Mouse (Mus musculus): ENCODE measurements at regions not wholly inside any gene's neighbourhood (a gene's known extent, or its start where the extent isn't known, plus 50 kb on each side); places are given as distances from the start of the nearest gene placed in this dataset.

DNA sequence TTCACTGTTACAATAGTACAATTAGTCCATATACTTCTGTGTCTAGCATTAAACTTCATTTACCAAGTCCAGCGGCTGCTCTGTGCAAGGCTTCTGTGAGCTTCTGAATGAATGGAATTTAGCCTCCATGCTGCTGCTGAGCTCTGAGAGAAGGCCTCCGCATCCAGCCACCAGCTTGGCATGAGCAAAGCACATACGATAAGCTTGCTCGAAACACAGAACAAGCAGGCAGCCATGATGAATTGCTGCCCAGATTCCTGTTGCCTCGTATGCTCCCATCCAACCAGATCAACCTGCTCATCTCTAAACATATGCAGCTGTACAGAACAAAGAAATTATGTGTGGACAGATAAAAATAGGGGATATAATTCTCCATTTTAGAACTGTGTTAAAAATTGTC, 140.4 kb upstream of the Tll1 start:
- no peak for ATAC-seq (ENCODE audit: poor library complexity, severe bottlenecking)

DNA sequence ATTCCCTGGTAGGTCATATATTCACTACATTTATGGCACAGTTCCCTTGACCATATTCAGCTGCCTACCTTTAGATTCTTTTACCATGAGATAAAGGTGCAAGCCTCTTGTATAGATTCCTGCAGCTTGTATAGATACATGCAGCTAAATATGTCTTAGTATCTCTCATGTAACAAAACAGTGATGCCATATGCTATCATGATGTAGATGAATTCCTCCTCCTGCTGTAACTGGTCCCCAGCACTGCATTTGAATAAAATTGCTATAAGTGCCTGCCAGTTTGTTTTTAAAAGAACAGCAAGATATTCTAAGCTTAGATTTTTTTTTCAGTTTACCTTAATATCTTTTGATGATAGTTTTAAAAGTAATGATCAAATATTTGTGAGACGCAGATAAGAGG, 138.9 kb upstream of the Tll1 start:
- ATAC-seq (ENCODE audit: poor library complexity, severe bottlenecking), result no peak

DNA sequence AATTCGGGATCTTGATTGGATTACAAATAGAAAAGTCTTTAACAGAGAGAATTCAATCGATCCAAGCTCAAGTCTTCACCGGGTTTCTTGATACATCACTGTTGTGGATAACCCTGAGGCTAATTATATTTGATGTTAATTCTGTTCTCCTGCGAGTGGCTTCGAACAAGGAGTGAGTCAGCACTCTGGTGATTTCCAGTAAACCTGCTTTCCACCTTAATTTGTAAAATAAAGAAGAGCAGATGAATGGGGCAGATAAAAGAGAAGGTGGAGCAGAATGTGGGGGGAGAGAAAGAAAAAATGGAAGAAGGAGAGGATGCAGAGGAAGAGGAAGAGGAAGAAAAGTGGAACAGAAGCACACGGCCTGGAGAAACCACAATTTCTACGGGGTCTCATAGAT, 137.5 kb upstream of the Tll1 start:
- ATAC-seq (ENCODE audit: poor library complexity, severe bottlenecking), result no peak

DNA sequence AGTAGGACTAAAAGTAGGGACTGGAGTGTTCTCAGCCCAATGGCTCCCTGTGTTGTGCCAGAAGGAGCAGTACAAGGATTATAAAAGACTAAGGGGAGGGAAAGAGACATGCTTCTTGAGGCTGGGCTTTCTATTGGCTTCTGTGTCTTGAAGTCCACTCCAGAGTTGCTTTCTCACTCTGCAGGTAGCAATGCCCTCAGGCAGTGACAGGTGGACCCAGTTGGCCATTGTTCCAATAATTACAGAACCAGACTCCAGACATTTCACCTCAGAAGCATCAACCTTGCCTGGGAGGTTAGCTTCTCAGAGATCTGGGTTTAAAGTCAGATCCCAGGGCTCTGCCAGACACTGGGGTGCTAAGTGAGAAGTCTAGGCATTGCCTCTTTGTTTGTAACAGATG, 136.3 kb upstream of the Tll1 start:
- no peak for ATAC-seq (ENCODE audit: poor library complexity, severe bottlenecking)

DNA sequence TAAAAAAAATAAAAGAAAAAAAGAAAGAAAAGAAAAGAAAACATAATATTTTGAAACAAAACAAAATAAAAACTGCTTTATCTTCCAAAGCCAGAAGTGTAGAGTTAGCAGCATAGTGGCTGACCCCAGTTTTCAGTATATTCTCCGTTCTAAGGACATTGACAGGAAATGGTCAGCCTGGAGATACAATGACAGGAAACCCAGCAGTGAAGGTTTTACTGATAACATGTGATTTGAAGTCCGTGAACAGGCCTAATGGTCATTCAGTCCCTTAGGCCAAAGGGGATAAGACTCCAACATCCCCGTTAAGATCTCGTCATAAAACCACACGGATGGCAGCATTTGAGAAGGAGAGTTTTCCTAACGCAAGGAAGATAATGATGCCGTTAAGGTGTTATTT, 131.3 kb upstream of the Tll1 start:
- ATAC-seq (ENCODE audit: poor library complexity, severe bottlenecking), result no peak

DNA sequence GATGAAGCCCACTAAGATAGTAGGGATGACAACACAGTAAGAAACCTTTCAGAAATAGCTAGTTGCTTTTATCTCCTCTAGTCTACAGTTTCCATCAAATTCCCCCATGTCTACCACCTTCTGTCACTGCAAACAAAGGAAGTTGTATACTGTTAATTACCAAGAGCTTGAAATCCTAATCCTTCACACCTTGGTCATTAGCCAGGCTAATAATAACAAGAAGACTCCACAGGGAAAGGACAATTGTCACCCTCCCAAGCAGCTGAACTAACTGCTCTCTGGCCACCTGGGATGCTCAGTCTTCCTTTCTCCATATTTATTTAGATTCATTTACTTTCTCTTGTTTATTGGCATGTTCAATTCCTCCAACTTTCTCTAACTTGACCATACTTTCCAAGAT, 130.5 kb upstream of the Tll1 start:
- ATAC-seq (ENCODE audit: poor library complexity, severe bottlenecking), result no peak

DNA sequence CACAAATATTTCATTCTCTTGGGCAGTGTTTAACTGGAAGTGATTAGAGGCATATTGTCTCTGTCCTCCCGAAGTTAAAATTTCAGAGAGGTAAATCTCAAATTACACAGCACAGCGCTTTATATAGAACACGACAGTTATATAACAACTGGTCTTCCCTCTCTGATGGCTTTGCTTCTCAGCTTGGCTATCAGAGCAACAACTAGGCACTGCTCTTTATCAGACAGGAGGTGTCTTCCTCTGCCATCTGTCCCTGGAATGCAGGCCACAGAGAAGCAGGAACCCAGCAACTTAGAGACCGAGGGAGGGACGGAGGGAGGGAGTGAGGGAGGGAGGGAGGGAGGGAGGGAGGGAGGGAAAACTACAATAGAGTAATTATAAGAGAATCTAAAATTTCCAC, 129.4 kb upstream of the Tll1 start:
- no peak for ATAC-seq (ENCODE audit: poor library complexity, severe bottlenecking)

DNA sequence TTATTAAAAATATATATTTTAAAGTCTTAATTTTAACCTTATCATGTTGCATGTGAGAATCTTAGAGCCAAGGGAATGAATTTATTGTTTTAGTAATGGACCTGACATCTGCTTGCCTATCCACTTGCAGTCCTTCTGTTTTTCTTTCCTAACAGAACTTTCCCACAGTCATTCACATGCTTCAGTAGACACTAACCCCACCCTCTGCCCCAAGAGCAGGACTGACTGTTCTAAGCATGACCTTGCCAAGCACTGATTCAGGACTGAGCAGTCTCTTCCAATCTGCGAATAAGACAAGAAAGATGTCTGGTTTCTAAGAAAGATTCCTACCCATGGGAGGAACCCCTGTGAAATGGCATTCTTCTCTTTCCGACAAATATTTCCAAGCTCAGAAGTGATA, 117.9 kb upstream of the Tll1 start:
- ATAC-seq (ENCODE audit: poor library complexity, severe bottlenecking), result no peak

DNA sequence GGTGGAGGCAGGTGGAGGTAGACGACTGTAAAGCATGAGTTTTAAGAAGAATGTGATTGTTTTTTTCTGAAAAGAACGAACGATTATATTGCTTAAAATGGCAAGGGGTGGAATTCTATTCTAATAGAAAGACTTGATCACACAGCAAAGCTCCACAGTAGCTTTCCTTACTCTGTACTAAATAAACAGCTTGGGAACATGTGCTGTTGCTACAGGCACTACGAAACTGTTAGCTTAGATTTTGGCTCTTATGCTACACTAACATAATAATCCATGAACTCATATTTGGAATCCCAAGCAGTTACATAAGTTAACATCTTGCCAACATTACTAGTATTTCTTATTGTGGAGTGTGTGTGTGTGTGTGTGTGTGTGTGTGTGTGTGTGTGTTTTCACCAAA, 114.3 kb upstream of the Tll1 start:
- no peak for ATAC-seq (ENCODE audit: poor library complexity, severe bottlenecking)

DNA sequence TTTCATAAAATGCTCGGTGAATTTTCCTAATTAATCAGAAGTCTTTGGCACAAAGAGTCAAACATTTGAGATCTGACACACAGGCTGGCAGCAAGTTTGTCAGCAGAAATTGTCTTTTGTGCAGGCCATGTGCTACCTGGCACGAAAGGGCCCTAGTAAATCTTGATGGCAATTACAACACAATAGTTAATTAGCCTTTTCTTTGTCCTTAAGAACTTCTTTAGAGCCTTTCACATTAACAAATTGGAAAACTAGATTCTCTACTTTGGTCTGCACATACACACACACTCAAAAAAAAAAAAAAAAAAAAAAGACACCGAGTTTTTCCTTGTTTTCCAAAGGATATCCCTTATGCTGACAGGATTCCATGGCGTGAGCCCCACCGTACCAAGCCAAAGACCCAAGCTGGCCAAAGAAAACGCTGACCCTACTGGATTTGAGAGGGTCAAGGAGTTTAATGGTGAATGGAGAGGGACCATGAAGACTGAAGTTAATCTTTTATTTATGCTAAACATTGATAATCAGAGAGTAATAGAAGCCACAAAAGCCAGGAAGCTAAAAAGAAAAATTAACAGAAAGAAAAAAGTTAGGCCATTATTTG, 113.2 kb upstream of the Tll1 start:
- no peak for ATAC-seq (ENCODE audit: poor library complexity, severe bottlenecking)

DNA sequence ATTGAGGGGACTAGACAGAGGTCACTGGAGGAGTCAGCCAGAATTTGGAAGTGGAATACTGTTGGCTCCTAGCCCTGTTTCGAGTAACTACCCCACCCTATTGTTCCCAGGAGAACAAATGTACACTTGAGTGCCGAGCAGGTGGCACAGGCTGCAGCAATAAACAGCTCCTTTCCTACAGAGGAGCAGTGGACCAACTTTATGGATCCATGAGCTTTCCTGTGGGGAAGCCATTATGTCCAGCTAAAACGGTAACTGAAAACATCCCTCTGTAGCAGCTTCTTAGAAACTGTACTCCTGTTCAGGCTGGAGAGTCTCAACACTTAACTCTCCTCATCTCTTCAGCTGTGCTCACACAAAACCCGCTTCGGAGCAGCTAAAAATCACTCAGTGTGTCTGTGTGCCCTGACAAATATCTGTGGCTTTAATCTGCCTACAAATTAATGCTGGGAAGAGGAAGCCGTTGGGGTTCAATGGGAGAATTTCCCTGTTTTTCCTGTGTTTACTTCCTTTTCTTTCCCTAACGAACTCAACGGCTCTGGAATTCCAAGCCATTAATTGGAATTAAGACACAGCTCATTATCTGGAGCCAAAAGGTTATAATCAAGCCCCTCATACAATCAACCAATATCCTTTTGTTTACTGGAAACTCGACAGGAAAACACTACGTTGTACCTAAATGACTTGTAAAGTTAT, 112.6 kb upstream of the Tll1 start:
- no peak for ATAC-seq (ENCODE audit: poor library complexity, severe bottlenecking)

DNA sequence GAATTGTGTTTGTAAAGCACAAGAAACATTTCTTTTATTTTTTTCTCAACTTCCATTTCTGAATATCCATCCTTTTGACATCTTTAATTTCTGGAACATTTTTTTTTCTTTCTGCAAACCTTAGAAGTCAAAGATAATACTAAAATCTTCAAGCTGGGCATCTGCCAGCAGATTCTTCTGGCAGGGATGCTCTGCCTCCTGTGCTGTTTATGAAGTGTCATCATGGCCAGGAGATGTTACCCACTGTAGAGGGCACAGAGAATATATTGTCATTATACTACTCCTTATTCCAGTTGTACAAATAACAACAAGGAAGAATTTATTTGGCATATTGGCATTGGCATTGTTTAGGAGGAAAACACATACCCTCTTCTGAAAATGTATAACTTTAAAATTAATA, 111.7 kb upstream of the Tll1 start:
- ATAC-seq (ENCODE audit: poor library complexity, severe bottlenecking), result no peak

DNA sequence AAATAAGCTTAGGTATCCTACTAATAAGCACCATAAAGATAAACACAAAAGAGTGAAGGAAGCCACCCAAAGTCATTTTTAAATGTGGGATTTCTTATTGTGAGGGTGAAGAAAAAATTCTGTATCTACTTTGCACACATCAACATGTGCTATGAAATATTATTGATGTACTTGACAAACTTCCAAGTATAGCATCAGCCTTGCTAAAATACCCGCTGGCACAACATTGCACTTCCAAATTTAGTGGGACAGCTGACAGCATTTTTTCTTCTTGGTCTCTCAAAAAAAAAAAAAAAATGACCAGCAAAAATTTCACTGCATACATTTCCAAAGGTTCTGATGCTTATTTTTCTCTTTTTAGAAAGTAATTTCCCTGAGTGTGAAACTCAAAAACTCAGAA, 101.9 kb upstream of the Tll1 start:
- no peak for ATAC-seq (ENCODE audit: poor library complexity, severe bottlenecking)

DNA sequence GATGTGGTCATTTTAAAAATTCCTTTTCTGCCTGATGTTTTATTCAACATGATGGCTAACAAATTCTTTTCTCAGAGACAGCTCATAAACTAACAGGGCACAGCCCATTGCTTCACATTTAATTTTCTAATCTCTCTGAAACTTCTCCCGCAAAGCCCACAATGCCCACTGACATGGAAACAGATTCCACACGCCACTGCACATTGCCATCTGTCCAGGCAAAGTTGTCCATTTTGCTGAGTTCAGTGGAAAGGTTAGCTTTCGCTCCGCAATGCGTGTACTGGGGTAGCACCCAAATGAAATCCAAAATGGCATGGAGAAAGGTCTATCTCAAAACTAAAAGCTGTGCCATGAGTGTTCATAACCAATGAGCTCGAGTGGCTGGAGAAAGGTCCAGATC, 76.7 kb upstream of the Tll1 start:
- no peak for ATAC-seq (ENCODE audit: poor library complexity, severe bottlenecking)

DNA sequence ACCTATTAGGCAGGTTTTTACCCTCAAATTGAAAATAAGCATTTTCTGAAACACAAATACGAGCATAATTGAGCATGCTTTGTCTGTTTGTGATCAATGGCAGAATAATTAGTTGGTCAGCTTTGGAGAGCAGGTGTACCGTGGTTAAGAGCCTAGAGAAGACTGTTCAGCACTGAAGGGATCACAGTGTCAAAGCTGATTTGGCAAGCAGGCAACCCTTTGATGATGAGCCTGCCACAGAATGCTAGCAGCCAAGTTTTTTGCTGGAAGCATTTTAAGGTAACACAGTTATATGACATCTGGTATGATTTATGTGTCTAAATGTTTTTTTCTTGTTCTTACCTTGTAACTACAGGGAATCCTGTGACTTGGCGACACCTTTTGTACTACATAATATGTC, 75.5 kb upstream of the Tll1 start:
- no peak for ATAC-seq (ENCODE audit: poor library complexity, severe bottlenecking)

DNA sequence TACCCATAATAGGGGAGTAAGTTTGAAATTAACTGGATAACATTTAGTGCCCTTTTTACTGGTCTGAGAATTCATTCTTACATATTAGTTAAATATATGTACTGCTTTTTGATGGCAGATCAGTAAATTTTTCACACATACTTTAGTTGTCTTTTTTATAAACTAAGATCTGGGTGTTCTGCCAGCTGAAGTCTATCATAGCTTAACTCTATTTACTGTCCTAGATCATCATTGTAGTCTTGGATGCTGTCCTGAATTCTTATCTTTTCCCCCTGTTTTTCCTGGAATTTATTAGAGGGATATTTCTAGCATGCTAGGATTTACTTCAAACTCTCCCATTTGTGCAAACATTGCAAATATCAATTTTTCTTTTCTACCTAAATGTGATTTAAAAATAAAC, 74.3 kb upstream of the Tll1 start:
- ATAC-seq (ENCODE audit: poor library complexity, severe bottlenecking), result no peak

DNA sequence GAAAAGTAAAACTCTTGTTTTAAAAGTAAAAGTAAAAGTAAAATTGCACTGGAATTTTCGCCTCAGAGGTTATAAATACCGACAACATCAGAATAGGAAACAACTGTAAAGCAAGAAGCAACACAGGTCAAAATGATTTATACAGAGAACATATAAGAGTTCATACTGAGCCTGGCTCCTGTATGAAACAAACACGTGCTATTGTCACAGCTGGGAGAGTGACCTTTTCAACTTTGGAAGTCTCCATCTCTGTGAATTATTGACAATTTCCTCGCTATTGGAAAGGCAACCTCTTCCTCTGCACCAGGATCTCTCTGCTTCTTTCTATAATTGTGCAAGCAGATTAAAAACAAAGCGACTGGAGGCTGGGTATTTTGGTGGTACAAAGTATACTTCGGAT, 70.0 kb upstream of the Tll1 start:
- no peak for ATAC-seq (ENCODE audit: poor library complexity, severe bottlenecking)

DNA sequence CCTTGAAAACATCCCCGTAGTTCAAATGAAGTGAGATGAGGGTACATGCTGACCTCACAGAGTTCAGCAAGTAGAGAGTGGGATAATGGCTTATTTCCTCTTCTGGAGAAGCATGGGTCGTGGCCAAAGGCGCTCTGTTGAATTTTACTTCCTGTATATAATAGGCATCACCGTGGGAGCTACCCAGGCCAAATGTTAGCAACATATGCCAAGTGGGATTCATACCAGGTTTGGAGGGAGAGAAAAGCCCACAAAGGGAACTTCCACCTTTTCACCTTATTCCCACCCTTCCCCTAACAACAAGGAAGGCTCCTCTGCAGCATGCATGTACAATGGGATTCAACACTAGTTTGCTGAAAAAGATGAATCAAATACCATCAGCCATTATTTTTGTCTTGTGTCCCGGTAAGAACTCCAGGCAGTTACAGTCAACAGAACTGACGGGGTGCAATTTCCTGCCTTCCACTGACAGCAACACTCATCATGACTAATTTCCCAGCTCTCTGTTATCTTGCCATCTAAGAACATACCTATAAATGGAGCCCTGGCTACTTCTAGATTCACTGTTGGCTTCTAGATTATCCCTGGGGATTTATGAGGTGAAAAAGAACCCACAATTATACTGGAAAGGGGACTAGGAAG, 59.4 kb upstream of the Tll1 start:
- no peak for ATAC-seq (ENCODE audit: poor library complexity, severe bottlenecking)

Measured in megakaryocyte, adult 5-6 weeks (primary cell).